Mouse (Mus musculus) thymus, postnatal 4 days (tissue): ENCODE data around the gene Xylb.
"Not testable (repeated sequence)": the region's sequence is repeated elsewhere in the genome, so short reads cannot be mapped to it uniquely, and the experiment has no call there.

Experiments used
- DNase-seq: peaks from one replicate; pipeline ENCODE4 v3.0.0; 2021

The Xylb gene

GRCm38 (mm10) chr9:119340909-119341816 lies 16.0 kb upstream of the Xylb start, which contains the start of gene Myd88:
TSS of gene Myd88 (minus strand) at chr9:119341411.
- DNase-seq: peak; percentile 93

DNA sequence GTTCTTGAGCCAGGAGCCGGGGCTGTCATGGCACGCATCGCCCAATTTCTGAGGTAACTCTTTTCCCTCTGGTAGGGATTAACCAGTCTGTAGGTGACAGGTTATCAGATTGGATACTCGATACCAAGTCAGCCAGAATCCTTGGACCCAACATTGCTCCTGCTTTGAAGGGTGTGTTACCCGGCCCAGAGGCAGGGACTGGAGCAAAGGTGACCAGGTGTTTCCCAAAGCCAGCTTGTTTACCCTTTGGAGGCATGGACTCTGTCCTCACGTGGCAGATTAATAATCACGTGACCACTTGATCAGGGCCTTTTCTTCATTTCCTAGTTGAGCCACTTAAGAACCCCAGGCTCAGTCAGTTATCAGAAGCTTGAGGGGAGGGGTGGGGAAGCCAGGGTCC lies 14.5 kb upstream of the Xylb start:
- DNase-seq: no peak

DNA sequence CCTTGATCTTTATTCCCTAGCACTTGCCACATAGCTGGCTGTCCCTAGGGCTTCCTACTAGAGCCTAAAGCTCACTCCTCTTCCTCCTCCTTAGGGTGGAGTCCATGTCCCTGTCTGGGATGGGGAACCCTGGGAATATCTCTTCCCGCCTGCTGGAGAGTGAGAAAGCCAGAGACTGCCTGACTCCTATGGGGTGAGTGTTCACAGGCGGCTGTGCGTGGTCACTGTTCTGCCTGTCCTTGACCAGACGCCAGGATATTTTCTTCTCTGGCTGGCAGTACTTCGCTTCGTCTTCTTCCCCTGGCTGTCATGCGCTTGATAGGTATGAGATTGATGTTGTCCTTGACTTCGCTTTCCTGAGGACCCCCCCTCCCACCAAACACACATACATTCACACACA lies 10.8 kb upstream of the Xylb start:
- no peak for DNase-seq

DNA sequence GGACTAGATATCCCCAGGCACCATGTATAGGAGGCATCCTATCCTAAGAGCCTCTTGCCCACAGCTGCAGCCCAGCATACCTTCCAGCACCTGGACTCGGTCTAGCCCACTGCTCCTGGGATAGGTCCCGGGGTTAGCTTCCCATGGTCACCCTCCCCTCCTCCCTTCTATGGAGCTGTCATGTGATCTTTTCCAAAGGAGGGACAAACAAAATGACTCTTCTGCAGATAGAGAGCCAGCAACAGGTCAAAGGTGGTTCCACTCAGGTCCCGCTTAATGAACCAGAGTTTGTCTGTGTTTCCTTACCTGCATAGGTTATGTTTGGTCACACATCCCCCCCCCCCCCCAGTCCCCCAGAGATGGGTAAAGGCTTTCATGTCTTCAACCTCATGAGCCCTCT lies 6.7 kb upstream of the Xylb start:
- no peak for DNase-seq

DNA sequence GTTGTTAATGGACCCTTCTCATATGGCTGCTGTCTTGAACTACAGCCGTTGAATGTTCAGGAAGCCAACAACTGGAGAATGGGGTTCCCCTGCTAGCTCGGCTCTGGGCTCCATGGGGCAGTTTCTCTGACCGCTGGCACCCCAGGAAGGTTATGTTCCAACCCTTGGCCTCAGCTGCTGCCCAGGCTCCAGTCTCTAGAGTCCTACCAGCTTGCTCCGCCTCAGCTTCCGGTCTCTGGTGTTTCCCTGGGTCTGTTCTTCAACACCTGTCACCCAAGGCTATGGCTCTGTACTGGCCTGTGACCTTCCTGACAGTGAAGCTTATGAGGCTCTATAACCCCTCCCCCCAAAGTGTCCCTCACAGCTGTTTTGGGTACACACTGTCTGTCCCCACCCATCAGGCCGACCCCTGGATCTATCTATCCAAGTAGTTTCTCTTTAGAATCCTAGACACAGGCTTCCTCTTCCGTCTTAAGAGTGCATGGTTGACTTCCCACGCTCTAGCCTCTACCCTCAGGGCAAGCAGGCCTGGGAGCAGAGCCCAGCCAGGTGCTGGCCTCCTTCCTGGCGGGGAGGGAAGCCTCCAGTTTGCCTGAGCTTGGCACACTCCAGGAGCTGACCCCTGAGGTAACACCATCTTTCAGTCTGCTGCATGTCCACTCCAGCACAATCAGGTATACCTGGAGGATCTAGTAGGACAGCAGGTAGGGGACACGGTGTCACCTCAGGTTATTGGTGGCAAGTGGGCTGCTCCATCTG lies 6.1 kb upstream of the Xylb start:
- no peak for DNase-seq

GRCm38 (mm10) chr9:119352060-119352459 lies 5.1 kb upstream of the Xylb start:
- DNase-seq: peak; percentile 90

DNA sequence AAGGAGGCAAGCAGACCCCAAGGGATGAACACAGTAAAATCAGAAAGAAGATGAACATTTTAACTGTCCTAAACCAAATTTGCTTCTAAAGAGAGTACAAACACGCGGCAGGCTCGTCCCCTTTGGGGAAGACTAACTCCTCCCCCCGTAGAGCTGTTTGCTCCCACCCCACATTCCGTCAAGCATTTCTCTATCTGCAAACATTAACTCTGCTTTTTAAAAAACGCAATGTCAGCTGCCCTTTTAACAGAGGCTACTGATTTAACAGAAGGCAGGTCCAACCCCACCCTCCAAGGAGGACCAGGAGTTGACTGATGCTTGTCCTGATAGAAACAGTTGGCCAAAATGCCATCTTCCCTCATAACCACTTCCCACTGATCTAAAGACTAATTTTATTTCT lies 3.3 kb upstream of the Xylb start:
- no peak for DNase-seq

DNA sequence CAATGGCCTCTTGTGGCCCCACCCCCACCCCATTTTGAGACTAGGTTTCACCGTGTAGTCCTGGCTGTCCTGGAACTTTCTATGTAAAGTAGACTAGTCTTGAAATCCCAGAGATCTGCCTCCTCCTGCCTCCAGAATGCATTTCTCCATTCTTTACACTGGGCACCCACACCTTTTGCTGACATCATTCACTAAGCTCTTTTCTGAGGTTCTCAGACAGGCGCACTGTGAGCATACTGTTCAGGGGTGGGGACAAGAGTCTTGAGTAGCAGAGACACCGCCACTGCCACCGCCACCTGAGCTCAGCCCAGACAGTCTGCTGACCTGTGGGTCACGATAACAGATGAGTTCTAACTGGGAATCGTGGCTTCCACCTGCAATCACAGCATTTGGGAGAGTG lies 1.2 kb upstream of the Xylb start:
- DNase-seq: no peak

- no peak for DNase-seq
Observed at GRCm38 (mm10) chr9:119358058-119358429, 863 bp downstream of the Xylb start.

DNA sequence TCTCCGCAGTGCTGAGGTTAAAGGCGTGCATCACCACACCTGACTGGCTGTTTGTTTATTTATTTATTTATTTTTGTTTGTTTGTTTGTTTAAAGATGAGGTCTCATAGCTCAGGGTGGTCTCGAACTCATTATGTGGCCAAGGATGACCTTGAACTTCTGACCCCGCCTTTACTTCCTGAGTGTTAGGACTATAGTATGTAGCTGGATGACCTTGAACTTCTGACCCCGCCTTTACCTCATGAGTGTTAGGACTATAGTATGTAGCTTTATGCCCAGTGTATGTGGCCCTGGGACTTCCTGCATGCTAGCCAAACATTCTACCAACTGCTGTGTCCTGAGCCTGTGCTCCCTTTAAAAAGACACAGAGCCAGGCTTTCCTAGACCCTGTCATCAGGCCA lies 4.2 kb downstream of the Xylb start:
- no peak for DNase-seq

DNA sequence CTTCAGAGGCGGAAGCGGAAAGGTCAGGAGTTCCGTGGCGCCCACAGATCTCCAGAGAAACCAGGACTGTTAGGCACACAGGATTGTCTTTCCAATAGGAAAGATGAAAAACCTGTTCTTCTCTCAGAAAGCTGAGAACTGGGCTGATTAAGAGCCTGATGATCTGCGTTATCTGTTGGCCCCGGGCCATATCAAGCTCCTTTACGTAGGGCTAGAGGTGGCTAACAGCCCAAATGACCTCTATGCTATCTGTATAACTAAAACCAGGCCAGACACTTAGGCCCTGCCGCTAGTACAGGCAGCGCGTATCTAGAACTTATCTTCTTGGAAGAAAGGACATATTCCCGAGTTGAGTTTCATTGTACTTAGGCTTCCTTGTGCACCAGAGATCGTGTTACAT lies 6.0 kb downstream of the Xylb start:
- DNase-seq: no peak

DNA sequence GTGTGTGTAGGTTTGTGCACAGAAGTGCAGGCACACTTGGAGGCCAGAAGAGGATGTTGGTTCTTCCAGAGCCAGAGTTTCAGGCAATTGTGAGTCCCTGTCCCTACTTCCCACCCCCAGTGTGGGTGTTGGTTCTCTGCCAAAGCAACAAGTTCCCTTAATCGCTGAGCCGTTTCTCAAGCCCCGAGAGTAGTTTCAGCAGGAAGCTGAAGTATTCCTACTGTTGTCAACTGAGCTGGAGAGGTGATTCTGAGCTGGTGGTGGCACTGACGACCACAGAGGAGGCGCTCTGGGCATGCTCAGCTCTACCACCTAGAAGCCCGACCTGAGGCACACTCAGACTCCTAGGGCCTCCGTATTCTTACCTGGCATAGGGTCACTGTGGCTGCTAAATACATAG lies 8.1 kb downstream of the Xylb start, which contains the start of gene Slc22a14:
TSS of gene Slc22a14 (minus strand) at position 270 of the 400 bp plus-strand sequence.
- no peak for DNase-seq

DNA sequence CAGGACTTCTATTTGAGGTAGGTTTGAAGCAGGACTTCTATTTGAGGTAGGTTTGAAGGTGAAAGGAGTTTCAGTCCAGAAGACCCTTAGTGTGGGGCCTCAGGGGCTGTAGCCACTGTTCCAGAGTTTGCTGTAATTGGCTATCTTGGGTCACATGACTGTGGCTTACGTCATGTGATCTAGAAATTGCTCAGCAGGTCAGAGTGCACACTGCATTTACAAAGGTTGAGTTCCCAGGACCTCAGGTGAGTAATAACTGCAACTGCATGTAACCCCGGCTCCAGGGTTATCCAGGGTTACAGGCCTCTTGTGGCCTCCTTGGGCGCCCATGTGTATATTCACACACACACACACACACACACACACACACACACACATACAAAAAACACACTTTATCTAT lies 11.2 kb downstream of the Xylb start:
- no peak for DNase-seq

DNA sequence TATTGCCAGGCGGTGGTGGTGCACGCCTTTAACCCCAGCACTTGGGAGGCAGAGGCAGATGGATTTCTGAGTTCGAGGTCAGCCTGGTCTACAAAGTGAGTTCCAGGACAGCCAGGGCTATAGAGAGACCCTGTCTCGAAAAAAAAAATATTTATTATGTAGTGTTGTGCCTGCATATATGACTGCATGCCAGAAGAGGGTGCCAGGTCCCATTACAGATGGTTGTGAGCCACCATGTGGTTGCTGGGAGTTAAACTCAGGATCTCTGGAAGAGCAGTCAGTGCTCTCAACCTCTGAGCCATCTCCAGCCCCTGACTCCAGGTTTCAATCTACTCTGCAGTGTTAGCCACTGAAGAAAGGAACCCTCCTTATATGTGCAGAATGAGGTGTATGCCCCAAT lies 13.6 kb downstream of the Xylb start:
- not testable (repeated sequence) for DNase-seq

GRCm38 (mm10) chr9:119371251-119371650 lies 14.1 kb downstream of the Xylb start:
- DNase-seq: no peak

DNA sequence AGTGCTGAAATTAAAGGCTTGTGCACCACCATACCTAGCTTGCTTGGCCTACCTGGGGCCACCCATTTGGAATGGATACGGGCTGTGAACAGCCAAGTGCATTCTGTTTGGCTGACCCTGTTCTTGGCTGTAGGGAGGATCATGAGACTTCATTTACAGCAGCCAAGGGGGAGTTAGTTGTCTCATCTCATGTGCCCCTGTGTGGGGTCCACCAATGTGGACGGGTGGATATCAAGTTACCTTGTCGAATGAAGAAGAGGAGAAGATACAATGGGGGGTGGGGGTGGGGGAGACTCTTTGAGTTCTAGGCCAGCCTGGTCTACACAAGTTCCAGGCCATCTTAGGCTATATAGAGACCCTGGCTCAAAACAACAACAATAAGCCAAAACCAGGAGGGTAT lies 17.8 kb downstream of the Xylb start:
- no peak for DNase-seq

DNA sequence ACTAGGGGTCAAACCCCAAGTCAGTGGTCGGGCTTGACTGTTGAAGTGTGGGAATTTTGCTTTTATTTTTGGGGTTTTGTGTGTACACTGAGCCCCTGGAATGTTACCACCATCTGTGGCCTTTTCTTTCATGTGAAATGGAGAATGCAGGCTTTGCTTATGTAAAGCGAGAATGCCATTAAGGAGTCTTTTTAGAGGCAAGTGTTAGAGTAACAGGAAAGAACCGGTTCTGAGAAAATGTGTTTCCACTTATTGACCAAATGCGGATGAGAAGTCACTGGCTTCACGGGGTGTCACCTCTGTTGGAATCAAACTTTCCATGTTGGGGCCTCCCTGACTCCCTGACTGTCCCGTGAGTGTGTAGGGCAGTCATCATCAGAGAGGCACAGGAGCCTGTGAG lies 18.4 kb downstream of the Xylb start:
- no peak for DNase-seq

DNA sequence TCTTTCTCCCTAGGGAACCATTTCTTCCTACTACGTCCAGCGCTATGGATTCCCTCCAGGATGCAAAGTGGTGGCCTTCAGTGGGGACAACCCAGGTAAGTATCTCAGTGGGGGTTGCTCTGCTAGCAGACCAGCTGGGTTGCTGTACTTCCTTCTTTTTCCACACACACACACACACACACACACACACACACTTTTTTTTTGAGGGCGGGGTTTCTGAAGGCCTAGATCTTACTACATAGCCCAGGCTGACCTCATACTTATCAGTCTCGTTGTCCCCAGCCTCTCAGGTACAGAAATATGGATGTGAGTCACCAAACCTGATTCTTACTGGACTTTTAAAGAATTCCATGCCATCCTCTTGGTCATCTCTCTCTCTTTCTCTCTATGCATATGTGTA lies 21.1 kb downstream of the Xylb start:
- no peak for DNase-seq

GRCm38 (mm10) chr9:119382603-119383002 lies 25.4 kb downstream of the Xylb start:
- no peak for DNase-seq

DNA sequence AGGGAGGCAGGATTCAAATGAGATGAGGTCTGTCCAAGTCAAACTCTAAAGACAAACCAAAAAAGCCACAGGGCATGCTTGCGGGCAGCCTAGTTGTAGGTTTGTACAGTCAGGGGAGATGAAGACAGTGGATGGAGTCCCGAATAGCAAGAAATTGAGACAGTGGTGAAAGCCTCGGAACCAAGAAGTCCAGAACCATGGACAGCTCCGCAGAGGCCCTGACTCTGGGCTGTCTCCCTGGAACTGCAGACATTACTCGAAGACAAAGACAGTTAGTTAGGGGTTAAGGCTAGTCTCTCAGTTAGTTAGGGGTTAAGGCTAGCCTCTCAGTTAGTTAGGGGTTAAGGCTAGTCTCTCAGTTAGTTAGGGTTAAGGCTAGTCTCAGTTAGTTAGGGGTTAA lies 31.8 kb downstream of the Xylb start:
- peak; percentile 45 for DNase-seq

GRCm38 (mm10) chr9:119390214-119390613 lies 33.0 kb downstream of the Xylb start:
- no peak for DNase-seq

DNA sequence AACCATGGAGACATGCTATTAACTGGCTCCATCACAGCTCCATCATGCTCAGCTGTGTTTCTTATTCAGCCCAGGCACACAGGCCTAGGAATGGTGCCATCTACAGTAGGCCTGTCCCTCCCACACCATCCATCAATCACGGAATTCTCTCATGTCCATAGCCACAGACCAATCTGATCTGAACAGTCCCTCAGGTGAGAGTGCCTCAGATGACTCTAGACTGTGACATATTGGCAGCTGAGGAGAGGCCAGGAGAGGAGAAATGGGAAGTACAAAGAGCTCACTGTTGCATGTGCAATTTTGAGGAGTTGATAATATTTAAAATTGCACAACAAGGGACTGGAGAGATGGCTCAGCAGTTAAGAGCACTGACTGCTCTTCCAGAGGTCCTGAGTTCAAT lies 37.6 kb downstream of the Xylb start:
- DNase-seq: no peak

- DNase-seq: no peak
Observed at GRCm38 (mm10) chr9:119401351-119401750, 44.2 kb downstream of the Xylb start.

DNA sequence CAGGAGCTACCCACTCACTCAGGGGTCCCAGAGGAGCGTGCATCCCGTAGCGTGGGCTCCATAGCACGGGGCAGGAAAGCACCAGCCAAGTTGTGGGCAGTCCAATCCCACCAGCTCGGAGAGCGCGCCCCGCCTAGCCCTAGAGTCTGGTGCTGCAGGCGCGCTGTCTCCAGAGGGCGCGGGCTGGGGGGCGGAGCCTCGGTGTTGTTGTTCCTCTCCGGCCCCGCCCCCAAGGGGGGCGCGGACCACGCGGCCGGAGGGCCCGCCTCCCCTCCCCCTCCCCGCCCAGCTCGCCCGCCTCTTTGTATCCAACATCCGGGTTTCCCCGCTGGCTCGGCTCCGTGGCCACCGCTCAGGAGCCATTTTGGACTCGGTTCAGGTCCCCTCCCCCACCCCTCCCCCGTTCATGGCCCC lies 44.6 kb downstream of the Xylb start, which contains the start of gene Acvr2b:
TSS of gene Acvr2b (plus strand) at position 318 of the 414 bp plus-strand sequence.
- peak; percentile 98 for DNase-seq
